Mouse (Mus musculus) gastrocnemius, adult 8-10 months (tissue): ENCODE measurements around the gene Olfr723. TPM values are rescaled to one million over a fixed set of nuclear protein-coding genes. Genes with fewer than 3 reads are reported as not detected.
"Not testable (repeated sequence)": the region's sequence is repeated elsewhere in the genome, so short reads cannot be mapped to it uniquely, and the experiment has no call there.

Source experiments
- DNase-seq, 2 experiments: peaks; one replicate each; pipeline ENCODE4 v3.0.0; 2022; ENCODE audit warnings: low spot score in 2 of 2
- total RNA-seq, 4 experiments: library from RNA; stranded (reverse); gene quantifications; 2 replicates each; pipeline ENCODE4 v1.2.4; 2022

Gene Olfr723
- not detected for total RNA-seq

- DNase-seq, result not testable (repeated sequence)
These were observed at the start of gene Olfr723 for GRCm38 (mm10) chr14:49931687-49932086. Gene Olfr723, minus strand, starts transcription at chr14:49931787.

GRCm38 (mm10) chr14:49963174-49963573, 31.6 kb upstream of the Olfr723 start, which contains the start of gene Olfr724:
Gene Olfr724, minus strand, starts transcription at chr14:49963274.
- not testable (repeated sequence) for DNase-seq

GRCm38 (mm10) chr14:49955890-49956289, 24.3 kb upstream of the Olfr723 start:
- no peak for DNase-seq

- no peak for DNase-seq
These were observed 29.7 kb downstream of the Olfr723 start, which contains the start of gene Olfr722 for GRCm38 (mm10) chr14:49901899-49902298. Gene Olfr722, minus strand, starts transcription at chr14:49901999.

Other genes starting within 250 kb of the Olfr723 start
- gene Armh4, start 148.4 kb downstream of the Olfr723 start, total RNA-seq, result under 1 TPM; 0.70 to 0.99 (median 0.75) TPM
- not detected for gene Olfr722, start 29.8 kb downstream of the Olfr723 start, total RNA-seq
- not detected for gene Olfr724, start 31.5 kb upstream of the Olfr723 start, total RNA-seq
- gene Olfr725, start 108.6 kb upstream of the Olfr723 start, total RNA-seq, result not detected
- not detected for gene Olfr726, start 159.2 kb upstream of the Olfr723 start, total RNA-seq
- not detected for gene Olfr727, start 191.4 kb upstream of the Olfr723 start, total RNA-seq
- not detected for gene Olfr728, start 210.9 kb upstream of the Olfr723 start, total RNA-seq
- gene Olfr729, start 221.1 kb upstream of the Olfr723 start, total RNA-seq, result not detected